Mouse (Mus musculus): ENCODE measurements around the gene Olfr299. TPM values are rescaled to one million over a fixed set of nuclear protein-coding genes. Genes with fewer than 3 reads are reported as not detected.

The Olfr299 gene
- not detected for polyA plus RNA-seq (2014; fragmentation: Illumina TruSeq; extraction: RNeasy Lipid Tissue Mini Kit (QIAGEN cat#74804); ENCODE audit: low read depth, low replicate concordance)

DNA sequence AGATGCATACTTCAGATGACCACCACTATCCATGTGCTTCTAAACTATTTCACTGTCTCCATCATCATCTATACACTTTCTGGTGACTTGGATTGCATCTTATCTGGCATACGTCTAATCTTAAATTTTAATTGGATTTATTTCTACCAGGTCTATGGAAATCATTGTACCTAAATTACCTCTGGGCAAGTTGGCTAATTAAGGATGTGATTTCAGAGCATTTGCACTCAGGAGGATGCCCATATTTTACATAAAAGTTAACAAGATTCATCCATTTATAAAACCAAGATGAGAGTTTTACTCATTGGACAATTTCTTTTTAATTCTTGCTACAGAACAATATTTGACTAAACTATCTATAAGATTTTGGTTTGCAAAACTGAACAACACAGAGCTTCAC, at the start of gene Olfr299:
Olfr299 (plus strand) TSS at position 301 of the 400 bp plus-strand sequence.

GRCm38 (mm10) chr7:86492384-86492783, 32.7 kb downstream of the Olfr299 start, which contains the start of gene Olfr298:
Gene Olfr298, minus strand, starts transcription at chr7:86492484.

Other genes starting within 250 kb of the Olfr299 start
- gene Vmn2r76, start 213.6 kb upstream of the Olfr299 start, polyA plus RNA-seq (2014; fragmentation: Illumina TruSeq; extraction: RNeasy Lipid Tissue Mini Kit (QIAGEN cat#74804); ENCODE audit: low read depth, low replicate concordance): 0.03 TPM
- gene Olfr310, start 182.7 kb upstream of the Olfr299 start, polyA plus RNA-seq (2014; fragmentation: Illumina TruSeq; extraction: RNeasy Lipid Tissue Mini Kit (QIAGEN cat#74804); ENCODE audit: low read depth, low replicate concordance): 0.20 TPM
- gene Olfr309, start 146.2 kb upstream of the Olfr299 start, polyA plus RNA-seq (2014; fragmentation: Illumina TruSeq; extraction: RNeasy Lipid Tissue Mini Kit (QIAGEN cat#74804); ENCODE audit: low read depth, low replicate concordance): 0.28 TPM
- 0.10 TPM for gene Olfr308, start 134.3 kb upstream of the Olfr299 start, polyA plus RNA-seq (2014; fragmentation: Illumina TruSeq; extraction: RNeasy Lipid Tissue Mini Kit (QIAGEN cat#74804); ENCODE audit: low read depth, low replicate concordance)
- 0.31 TPM for gene Olfr307, start 122.3 kb upstream of the Olfr299 start, polyA plus RNA-seq (2014; fragmentation: Illumina TruSeq; extraction: RNeasy Lipid Tissue Mini Kit (QIAGEN cat#74804); ENCODE audit: low read depth, low replicate concordance)
- gene Olfr305, start 93.0 kb upstream of the Olfr299 start, polyA plus RNA-seq (2014; fragmentation: Illumina TruSeq; extraction: RNeasy Lipid Tissue Mini Kit (QIAGEN cat#74804); ENCODE audit: low read depth, low replicate concordance): 0.10 TPM
- not detected for gene Olfr304, start 73.3 kb upstream of the Olfr299 start, polyA plus RNA-seq (2014; fragmentation: Illumina TruSeq; extraction: RNeasy Lipid Tissue Mini Kit (QIAGEN cat#74804); ENCODE audit: low read depth, low replicate concordance)
- 3.3 TPM for gene Olfr303, start 62.1 kb upstream of the Olfr299 start, polyA plus RNA-seq (2014; fragmentation: Illumina TruSeq; extraction: RNeasy Lipid Tissue Mini Kit (QIAGEN cat#74804); ENCODE audit: low read depth, low replicate concordance)
- 0.62 TPM for gene Olfr301, start 56.1 kb upstream of the Olfr299 start, polyA plus RNA-seq (2014; fragmentation: Illumina TruSeq; extraction: RNeasy Lipid Tissue Mini Kit (QIAGEN cat#74804); ENCODE audit: low read depth, low replicate concordance)
- not detected for gene Olfr298, start 32.6 kb downstream of the Olfr299 start, polyA plus RNA-seq (2014; fragmentation: Illumina TruSeq; extraction: RNeasy Lipid Tissue Mini Kit (QIAGEN cat#74804); ENCODE audit: low read depth, low replicate concordance)
- gene Olfr297, start 60.0 kb downstream of the Olfr299 start, polyA plus RNA-seq (2014; fragmentation: Illumina TruSeq; extraction: RNeasy Lipid Tissue Mini Kit (QIAGEN cat#74804); ENCODE audit: low read depth, low replicate concordance): not detected
- not detected for gene Olfr295, start 123.9 kb downstream of the Olfr299 start, polyA plus RNA-seq (2014; fragmentation: Illumina TruSeq; extraction: RNeasy Lipid Tissue Mini Kit (QIAGEN cat#74804); ENCODE audit: low read depth, low replicate concordance)
- gene Olfr294, start 156.7 kb downstream of the Olfr299 start, polyA plus RNA-seq (2014; fragmentation: Illumina TruSeq; extraction: RNeasy Lipid Tissue Mini Kit (QIAGEN cat#74804); ENCODE audit: low read depth, low replicate concordance): not detected
- not detected for gene Olfr293, start 189.1 kb downstream of the Olfr299 start, polyA plus RNA-seq (2014; fragmentation: Illumina TruSeq; extraction: RNeasy Lipid Tissue Mini Kit (QIAGEN cat#74804); ENCODE audit: low read depth, low replicate concordance)
- gene Olfr292, start 228.4 kb downstream of the Olfr299 start, polyA plus RNA-seq (2014; fragmentation: Illumina TruSeq; extraction: RNeasy Lipid Tissue Mini Kit (QIAGEN cat#74804); ENCODE audit: low read depth, low replicate concordance): not detected

Data from testis, adult 10 weeks (tissue).